Mouse (Mus musculus): Measurements from ENCODE around the gene Acsl6. TPM values are rescaled to one million over a fixed set of nuclear protein-coding genes. Genes with fewer than 3 reads are reported as not detected.
A peak's percentile ranks its signal among the peaks of the same experiment; 100 is the strongest.

Gene Acsl6
- polyA plus RNA-seq, 1 experiment from 2014 or later = 0.75 TPM

DNA sequence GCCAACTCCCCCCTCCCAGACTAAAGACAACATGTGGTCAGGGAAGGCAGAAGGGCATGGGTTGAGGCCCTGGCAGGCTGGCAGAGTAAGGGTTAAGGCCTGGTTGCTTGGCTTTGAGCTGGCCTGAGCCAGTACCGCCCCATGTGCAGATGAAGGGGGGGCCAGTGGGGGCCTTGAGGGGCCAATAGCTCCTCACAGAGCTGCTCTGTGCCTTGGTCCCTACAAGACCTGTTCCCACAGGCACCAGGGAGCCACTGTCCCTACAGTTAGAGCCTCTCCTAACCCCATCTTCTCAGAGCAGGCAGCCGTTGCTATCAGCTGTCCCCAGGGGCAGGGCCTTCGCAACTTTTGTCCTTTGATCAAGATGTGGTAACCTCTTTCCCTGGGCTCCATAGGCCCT is 11.1 kb downstream of the Acsl6 start:
- no peaks in the 10 kb centered on the region for H3K4me1 ChIP-seq (replicated peaks; ENCODE audit: insufficient read depth, low read length)
- no peak overlapping the region for H3K4me2 ChIP-seq (ENCODE audit: low read length)
- DNase-seq (ENCODE audit: low spot score) (no peak), ATAC-seq (replicated peaks; ENCODE audit: low FRiP score, low read depth) (0 out of 2 replicates have a peak, but pooled peaks have one; percentile 36)
- H3K27ac ChIP-seq = no peak overlapping the region
- H3K27me3 ChIP-seq (ENCODE audit: insufficient read depth, low read length) = no peaks in the 10 kb centered on the region
- WGBS = 17% methylated on average over 3 of the region's 3 CpGs
- no peak overlapping the region for H3K4me3 ChIP-seq (replicated peaks; ENCODE audit: low read depth, low read length)
- TF ChIP-seq CTCF (IDR thresholded peaks at IDR 0.05; ENCODE audit: low read depth) = no peak
- H3K9me3 ChIP-seq (replicated peaks; ENCODE audit: low read length) = no peaks in the 10 kb centered on the region
- H3K36me3 ChIP-seq (ENCODE audit: insufficient read depth, low read length) = no peaks in the 10 kb centered on the region
- no peak overlapping the region for H3K9ac ChIP-seq (ENCODE audit: low read depth, low read length)

- Histone ChIP-seq H3K36me3 (ENCODE audit: insufficient read depth, low read length) (no peaks in the 10 kb centered on the region), H3K9ac (ENCODE audit: low read depth, low read length) (no peak overlapping the region), H3K4me2 (ENCODE audit: low read length) (no peak overlapping the region), H3K27me3 (ENCODE audit: insufficient read depth, low read length) (no peaks in the 10 kb centered on the region), H3K27ac (no peak overlapping the region), H3K4me1 (replicated peaks; ENCODE audit: insufficient read depth, low read length) (no peaks in the 10 kb centered on the region), H3K9me3 (replicated peaks; ENCODE audit: low read length) (no peaks in the 10 kb centered on the region), H3K4me3 (replicated peaks; ENCODE audit: low read depth, low read length) (no peak overlapping the region)
- 88% methylated on average over 5 of the region's 5 CpGs for WGBS
- no peak for TF ChIP-seq CTCF (IDR thresholded peaks at IDR 0.05; ENCODE audit: low read depth)
- DNase-seq (ENCODE audit: low spot score) (no peak), ATAC-seq (replicated peaks; ENCODE audit: low FRiP score, low read depth) (no peak)
Observed at GRCm38 (mm10) chr11:54315336-54315735, 11.7 kb downstream of the Acsl6 start.

- ATAC-seq (replicated peaks; ENCODE audit: low FRiP score, low read depth) (no peak), DNase-seq (ENCODE audit: low spot score) (no peak)
- TF ChIP-seq CTCF (IDR thresholded peaks at IDR 0.05; ENCODE audit: low read depth) = no peak
- Histone ChIP-seq H3K4me1 (replicated peaks; ENCODE audit: insufficient read depth, low read length) (no peaks in the 10 kb centered on the region), H3K4me2 (ENCODE audit: low read length) (no peak overlapping the region), H3K9ac (ENCODE audit: low read depth, low read length) (no peak overlapping the region), H3K4me3 (replicated peaks; ENCODE audit: low read depth, low read length) (no peak overlapping the region), H3K9me3 (replicated peaks; ENCODE audit: low read length) (no peaks in the 10 kb centered on the region), H3K36me3 (ENCODE audit: insufficient read depth, low read length) (no peaks in the 10 kb centered on the region), H3K27ac (no peak overlapping the region), H3K27me3 (ENCODE audit: insufficient read depth, low read length) (no peaks in the 10 kb centered on the region)
- 81% methylated on average over 8 of the region's 8 CpGs for WGBS
Observed at GRCm38 (mm10) chr11:54317361-54317760, 13.8 kb downstream of the Acsl6 start.

- no peak for TF ChIP-seq CTCF (IDR thresholded peaks at IDR 0.05; ENCODE audit: low read depth)
- ATAC-seq (replicated peaks; ENCODE audit: low FRiP score, low read depth) (no peak), DNase-seq (ENCODE audit: low spot score) (no peak)
- H3K9ac ChIP-seq (ENCODE audit: low read depth, low read length) = no peak overlapping the region
- no peaks in the 10 kb centered on the region for H3K4me1 ChIP-seq (replicated peaks; ENCODE audit: insufficient read depth, low read length)
- no peaks in the 10 kb centered on the region for H3K36me3 ChIP-seq (ENCODE audit: insufficient read depth, low read length)
- no peak overlapping the region for H3K4me3 ChIP-seq (replicated peaks; ENCODE audit: low read depth, low read length)
- H3K27ac ChIP-seq = no peak overlapping the region
- H3K4me2 ChIP-seq (ENCODE audit: low read length) = no peak overlapping the region
- 72% methylated on average over 3 of the region's 3 CpGs for WGBS
- no peaks in the 10 kb centered on the region for H3K9me3 ChIP-seq (replicated peaks; ENCODE audit: low read length)
- no peaks in the 10 kb centered on the region for H3K27me3 ChIP-seq (ENCODE audit: insufficient read depth, low read length)
Observed at GRCm38 (mm10) chr11:54317795-54318194, 14.2 kb downstream of the Acsl6 start.

- no peak overlapping the region for H3K9ac ChIP-seq (ENCODE audit: low read depth, low read length)
- no peak for TF ChIP-seq CTCF (IDR thresholded peaks at IDR 0.05; ENCODE audit: low read depth)
- H3K27ac ChIP-seq = no peak overlapping the region
- H3K4me2 ChIP-seq (ENCODE audit: low read length) = no peak overlapping the region
- H3K9me3 ChIP-seq (replicated peaks; ENCODE audit: low read length) = no peaks in the 10 kb centered on the region
- WGBS = 73% methylated on average over 5 of the region's 5 CpGs
- DNase-seq (ENCODE audit: low spot score) = no peak
- H3K36me3 ChIP-seq (ENCODE audit: insufficient read depth, low read length) = no peaks in the 10 kb centered on the region
- H3K4me3 ChIP-seq (replicated peaks; ENCODE audit: low read depth, low read length) = no peak overlapping the region
- no peaks in the 10 kb centered on the region for H3K4me1 ChIP-seq (replicated peaks; ENCODE audit: insufficient read depth, low read length)
- H3K27me3 ChIP-seq (ENCODE audit: insufficient read depth, low read length) = no peaks in the 10 kb centered on the region
- no peak for ATAC-seq (replicated peaks; ENCODE audit: low FRiP score, low read depth)
Observed at GRCm38 (mm10) chr11:54321802-54322532, 18.4 kb downstream of the Acsl6 start.

DNA sequence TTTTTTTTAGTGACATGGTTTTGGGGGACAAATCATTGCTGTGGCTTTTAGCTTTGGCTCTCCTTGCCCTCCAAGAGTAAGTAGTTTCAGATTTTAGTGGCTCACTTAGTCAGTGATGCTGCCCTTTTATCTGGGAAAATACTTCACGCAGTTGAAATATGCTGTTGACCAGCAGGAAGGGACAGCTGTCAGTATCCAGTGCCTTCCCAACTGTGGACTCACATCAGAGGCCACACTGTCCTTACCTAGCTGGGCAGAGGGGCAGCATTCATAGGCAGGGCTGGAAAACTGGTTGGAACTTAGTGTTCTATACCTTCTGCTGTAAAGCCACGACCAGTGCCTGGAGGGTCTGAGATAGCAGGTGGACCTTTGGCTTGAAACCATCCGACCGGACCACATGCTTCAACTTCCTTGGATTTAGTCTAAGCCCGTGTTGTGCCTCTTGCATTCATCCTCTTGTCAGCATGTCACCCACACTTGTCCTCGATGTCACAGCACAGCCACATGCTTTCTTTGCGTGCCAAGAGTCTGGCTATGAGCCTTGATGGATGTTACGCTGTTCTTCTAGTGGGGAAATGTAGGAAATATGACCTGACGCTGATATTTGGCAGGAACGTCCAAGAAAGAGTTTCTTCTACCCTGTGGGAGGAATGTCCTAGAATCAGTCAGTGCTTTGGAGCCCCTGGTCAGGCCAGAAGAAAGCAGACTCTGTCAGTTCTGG is 28.0 kb downstream of the Acsl6 start:
- no peak for TF ChIP-seq CTCF (IDR thresholded peaks at IDR 0.05; ENCODE audit: low read depth)
- no peaks in the 10 kb centered on the region for H3K4me1 ChIP-seq (replicated peaks; ENCODE audit: insufficient read depth, low read length)
- no peak overlapping the region for H3K4me2 ChIP-seq (ENCODE audit: low read length)
- no peaks in the 10 kb centered on the region for H3K27me3 ChIP-seq (ENCODE audit: insufficient read depth, low read length)
- 72% methylated on average over 10 of the region's 10 CpGs for WGBS
- H3K9me3 ChIP-seq (replicated peaks; ENCODE audit: low read length) = no peaks in the 10 kb centered on the region
- no peak overlapping the region for H3K27ac ChIP-seq
- no peaks in the 10 kb centered on the region for H3K36me3 ChIP-seq (ENCODE audit: insufficient read depth, low read length)
- ATAC-seq (replicated peaks; ENCODE audit: low FRiP score, low read depth) = no peak
- no peak overlapping the region for H3K9ac ChIP-seq (ENCODE audit: low read depth, low read length)
- DNase-seq (ENCODE audit: low spot score) = no peak
- no peak overlapping the region for H3K4me3 ChIP-seq (replicated peaks; ENCODE audit: low read depth, low read length)

Measured in kidney, postnatal 0 days (tissue).